Mouse (Mus musculus) stomach, postnatal 0 days (tissue): ENCODE measurements at regions not wholly inside any gene's neighbourhood (a gene's known extent, or its start where the extent isn't known, plus 50 kb on each side); places are given as distances from the start of the nearest gene placed in this dataset.

Experiments used
- CTCF ChIP-seq: IDR thresholded peaks from 2 replicates; pipeline ENCODE4 v1.5.1; 2016; ENCODE audit warnings: antibody characterized with exemption, low read depth, mild to moderate bottlenecking, moderate library complexity
- EP300 ChIP-seq: optimal IDR thresholded peaks from 2 replicates; pipeline ENCODE3; 2016; ENCODE audit warnings: antibody characterized with exemption

GRCm38 (mm10) chr5:28689651-28690050 is 222.6 kb upstream of the Shh start:
- TF ChIP-seq CTCF (no peak), EP300 (no peak)
